Mouse (Mus musculus): ENCODE data around the gene Gm28729.
"Not testable (repeated sequence)": the region's sequence is repeated elsewhere in the genome, so short reads cannot be mapped to it uniquely, and the experiment has no call there.

The Gm28729 gene

DNA sequence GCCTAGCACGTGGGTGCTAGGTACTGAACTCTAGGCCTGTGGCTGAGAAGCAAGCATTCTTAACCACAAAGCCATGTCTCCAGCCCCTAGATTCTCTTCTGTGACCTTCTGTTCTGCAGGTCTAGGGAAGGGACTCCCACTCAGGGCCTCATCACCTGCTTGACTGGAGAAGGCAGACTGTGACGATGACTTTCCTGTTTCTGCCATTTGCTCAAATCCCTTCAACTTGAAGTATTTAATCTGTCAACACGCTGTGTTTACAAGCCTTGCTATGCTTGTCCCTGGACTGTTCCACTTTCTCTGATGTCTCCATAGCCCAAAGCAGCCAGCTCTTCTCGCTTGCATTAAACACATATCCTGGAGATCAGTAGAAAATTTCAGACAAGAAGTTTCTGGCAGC lies 7.5 kb upstream of the Gm28729 start:
- H3K36me3 ChIP-seq (ENCODE audit: insufficient read depth, low read length): no peaks in the 10 kb centered on the region
- H3K27me3 ChIP-seq (ENCODE audit: insufficient read depth, low read length): no peaks in the 10 kb centered on the region; the same call in 1 of the 2 replicates
- no peaks in the 10 kb centered on the region for H3K9me3 ChIP-seq (ENCODE audit: low read length)
- H3K4me1 ChIP-seq (replicated peaks; ENCODE audit: low read depth, low read length): peaks cover 58% of the 10 kb centered on the region
- no peak overlapping the region for H3K4me3 ChIP-seq (replicated peaks; ENCODE audit: low read length)
- TF ChIP-seq NANOG (IDR thresholded peaks at IDR 0.05; ENCODE audit: borderline replicate concordance, low read length): no peak
- TF ChIP-seq POU5F1 (IDR thresholded peaks at IDR 0.05; ENCODE audit: borderline replicate concordance, low read length): no peak
- TF ChIP-seq CTCF (conservative IDR thresholded peaks at IDR 0.05; ENCODE audit: low read length): no peak

DNA sequence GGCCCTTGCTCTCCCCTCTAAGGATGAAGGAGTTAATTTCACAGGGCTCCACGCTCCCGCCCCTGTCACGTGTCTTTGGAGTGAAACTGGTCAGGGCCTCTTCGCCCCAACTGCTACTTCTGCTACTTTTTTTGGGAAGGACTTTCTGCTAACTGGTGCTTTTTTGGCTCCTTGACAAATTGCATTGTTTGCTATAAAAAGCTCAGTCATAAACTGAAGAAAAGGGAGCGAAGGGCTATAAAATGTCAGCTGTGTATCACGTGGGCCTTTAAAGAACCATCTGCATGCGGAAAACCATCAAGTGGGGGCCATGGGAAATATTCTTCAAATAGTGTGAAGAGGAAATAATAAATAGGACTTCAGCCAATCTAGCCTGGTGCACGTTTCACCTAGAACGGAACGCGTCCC lies 5.6 kb upstream of the Gm28729 start:
- no peak for TF ChIP-seq NANOG (IDR thresholded peaks at IDR 0.05; ENCODE audit: borderline replicate concordance, low read length)
- TF ChIP-seq CTCF (conservative IDR thresholded peaks at IDR 0.05; ENCODE audit: low read length): no peak
- no peak for TF ChIP-seq POU5F1 (IDR thresholded peaks at IDR 0.05; ENCODE audit: borderline replicate concordance, low read length)
- H3K9me3 ChIP-seq (ENCODE audit: low read length): no peaks in the 10 kb centered on the region
- peaks cover 64% of the 10 kb centered on the region for H3K4me1 ChIP-seq (replicated peaks; ENCODE audit: low read depth, low read length)
- peaks cover 13% of the 10 kb centered on the region for H3K27me3 ChIP-seq (ENCODE audit: insufficient read depth, low read length)
- H3K36me3 ChIP-seq (ENCODE audit: insufficient read depth, low read length): no peaks in the 10 kb centered on the region
- peak overlapping the region; percentile 64; the same call in 1 of the 2 replicates for H3K4me3 ChIP-seq (replicated peaks; ENCODE audit: low read length)

DNA sequence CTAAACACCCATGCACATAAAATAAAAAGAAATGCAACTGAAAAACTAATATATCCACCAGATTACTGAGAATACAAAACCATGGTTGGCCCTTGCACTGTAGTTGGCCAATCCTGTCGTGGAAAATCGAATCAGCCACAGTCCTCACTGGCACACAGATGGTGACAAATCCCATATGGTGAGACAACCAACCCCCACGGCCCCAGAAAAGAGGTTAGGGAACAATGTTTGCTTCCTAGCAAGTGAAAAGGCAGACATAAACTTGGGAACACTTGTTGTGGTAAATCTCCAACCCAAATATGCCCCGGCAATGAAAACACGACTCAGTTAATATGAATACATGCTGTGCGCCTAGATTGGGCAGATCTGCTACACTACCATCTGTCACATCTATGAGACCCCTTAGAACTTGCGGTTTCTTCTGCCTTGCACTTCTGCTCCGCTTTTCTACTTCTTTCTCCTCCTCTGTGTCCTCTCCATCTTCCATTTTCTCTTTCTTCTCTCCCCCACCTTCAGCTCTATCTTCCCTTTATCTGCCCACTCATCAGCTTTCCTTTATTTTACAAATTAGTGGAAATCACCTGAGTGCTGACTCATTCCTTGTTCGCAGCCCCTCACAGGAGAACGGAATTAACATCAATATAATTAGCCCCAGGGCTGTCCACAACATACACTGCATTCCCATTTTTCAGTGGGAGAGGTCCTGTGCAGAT lies 5.1 kb upstream of the Gm28729 start:
- no peaks in the 10 kb centered on the region for H3K36me3 ChIP-seq (ENCODE audit: insufficient read depth, low read length)
- no peaks in the 10 kb centered on the region for H3K9me3 ChIP-seq (ENCODE audit: low read length)
- H3K4me3 ChIP-seq (replicated peaks; ENCODE audit: low read length): peak overlapping the region; percentile 64
- TF ChIP-seq NANOG (IDR thresholded peaks at IDR 0.05; ENCODE audit: borderline replicate concordance, low read length): peak; percentile 54; the same call in 1 of the 2 replicates
- TF ChIP-seq CTCF (conservative IDR thresholded peaks at IDR 0.05; ENCODE audit: low read length): no peak
- H3K27me3 ChIP-seq (ENCODE audit: insufficient read depth, low read length): peaks cover 17% of the 10 kb centered on the region
- peaks cover 64% of the 10 kb centered on the region for H3K4me1 ChIP-seq (replicated peaks; ENCODE audit: low read depth, low read length)

DNA sequence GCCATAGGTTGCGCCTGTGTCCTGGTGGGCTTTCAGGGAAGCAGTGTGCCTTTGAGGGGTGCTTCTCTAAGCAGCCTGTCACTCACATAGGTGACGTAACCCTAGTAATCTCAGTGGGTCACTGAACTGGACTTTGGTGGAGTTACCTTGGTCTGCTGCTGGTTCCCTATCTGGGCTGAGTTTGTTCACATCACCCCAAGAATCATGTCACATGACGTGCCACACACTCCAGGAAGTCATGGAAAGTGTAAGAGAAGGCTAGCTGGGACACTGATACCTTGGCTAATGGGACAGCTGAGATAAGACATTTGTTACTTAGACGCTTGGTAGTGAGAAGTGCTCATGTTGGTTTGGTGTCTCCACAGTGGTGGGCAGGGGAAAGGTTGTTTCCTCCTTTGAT lies 947 bp upstream of the Gm28729 start:
- TF ChIP-seq NANOG (IDR thresholded peaks at IDR 0.05; ENCODE audit: borderline replicate concordance, low read length): no peak
- TF ChIP-seq CTCF (conservative IDR thresholded peaks at IDR 0.05; ENCODE audit: low read length): no peak
- no peak for TF ChIP-seq POU5F1 (IDR thresholded peaks at IDR 0.05; ENCODE audit: borderline replicate concordance, low read length)
- H3K4me3 ChIP-seq (replicated peaks; ENCODE audit: low read length): no peak overlapping the region
- no peaks in the 10 kb centered on the region for H3K36me3 ChIP-seq (ENCODE audit: insufficient read depth, low read length)
- peaks cover 19% of the 10 kb centered on the region for H3K27me3 ChIP-seq (ENCODE audit: insufficient read depth, low read length)
- H3K4me1 ChIP-seq (replicated peaks; ENCODE audit: low read depth, low read length): peaks cover 87% of the 10 kb centered on the region
- H3K9me3 ChIP-seq (ENCODE audit: low read length): no peaks in the 10 kb centered on the region

DNA sequence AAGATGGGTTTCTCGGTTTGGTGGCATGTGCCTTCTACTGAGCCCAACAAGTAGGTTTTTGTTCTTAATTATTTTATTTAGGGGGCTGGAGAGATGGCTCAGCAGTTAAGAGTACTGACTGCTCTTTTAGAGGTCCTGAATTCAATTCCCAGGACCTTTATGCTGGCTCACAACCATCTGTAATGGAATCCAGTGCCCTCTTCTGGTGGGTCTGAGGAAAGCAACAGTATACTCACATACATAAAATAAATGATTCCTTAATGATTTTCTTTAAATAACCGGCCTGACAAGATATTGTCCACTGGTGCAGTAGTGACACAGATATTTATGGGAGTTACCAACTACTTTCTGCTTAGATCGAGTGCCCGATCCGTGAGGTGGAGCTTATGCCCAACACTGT lies 1.9 kb downstream of the Gm28729 start:
- H3K4me3 ChIP-seq (replicated peaks; ENCODE audit: low read length): no peak overlapping the region
- peaks cover 19% of the 10 kb centered on the region for H3K27me3 ChIP-seq (ENCODE audit: insufficient read depth, low read length)

DNA sequence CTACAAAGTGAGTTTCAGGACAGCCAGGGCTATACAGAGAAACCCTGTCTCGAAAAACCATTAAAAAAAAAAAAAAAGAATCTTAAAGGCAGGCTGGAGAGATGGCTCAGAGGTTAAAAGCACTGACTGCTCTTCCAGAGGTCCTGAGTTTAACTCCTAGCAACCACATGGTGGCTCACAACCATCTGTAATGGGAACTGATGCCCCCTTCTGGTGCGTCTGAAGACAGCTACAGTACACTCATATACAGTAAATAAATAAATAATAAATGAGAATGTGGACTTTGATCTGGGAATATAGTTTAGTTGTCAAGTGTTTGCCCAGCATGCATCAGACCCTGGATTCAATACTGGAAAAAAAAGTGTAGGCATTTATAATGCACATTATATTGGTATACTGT lies 3.5 kb downstream of the Gm28729 start:
- not testable (repeated sequence) for H3K9me3 ChIP-seq (ENCODE audit: low read length); H3K36me3 ChIP-seq (ENCODE audit: insufficient read depth, low read length); H3K4me3 ChIP-seq (replicated peaks; ENCODE audit: low read length)
- peak; percentile 27 for TF ChIP-seq CTCF (conservative IDR thresholded peaks at IDR 0.05; ENCODE audit: low read length)
- Histone ChIP-seq H3K27me3 (ENCODE audit: insufficient read depth, low read length) (peaks cover 14% of the 10 kb centered on the region), H3K4me1 (replicated peaks; ENCODE audit: low read depth, low read length) (peaks cover 63% of the 10 kb centered on the region)

More for the DNA sequence above, 1.9 kb downstream of the Gm28729 start:
- TF ChIP-seq POU5F1 (IDR thresholded peaks at IDR 0.05; ENCODE audit: borderline replicate concordance, low read length) (no peak), CTCF (conservative IDR thresholded peaks at IDR 0.05; ENCODE audit: low read length) (peak; percentile 48), NANOG (IDR thresholded peaks at IDR 0.05; ENCODE audit: borderline replicate concordance, low read length) (no peak)
- H3K9me3 ChIP-seq (ENCODE audit: low read length): no peaks in the 10 kb centered on the region
- H3K4me1 ChIP-seq (replicated peaks; ENCODE audit: low read depth, low read length): peaks cover 65% of the 10 kb centered on the region
- no peaks in the 10 kb centered on the region for H3K36me3 ChIP-seq (ENCODE audit: insufficient read depth, low read length)

DNA sequence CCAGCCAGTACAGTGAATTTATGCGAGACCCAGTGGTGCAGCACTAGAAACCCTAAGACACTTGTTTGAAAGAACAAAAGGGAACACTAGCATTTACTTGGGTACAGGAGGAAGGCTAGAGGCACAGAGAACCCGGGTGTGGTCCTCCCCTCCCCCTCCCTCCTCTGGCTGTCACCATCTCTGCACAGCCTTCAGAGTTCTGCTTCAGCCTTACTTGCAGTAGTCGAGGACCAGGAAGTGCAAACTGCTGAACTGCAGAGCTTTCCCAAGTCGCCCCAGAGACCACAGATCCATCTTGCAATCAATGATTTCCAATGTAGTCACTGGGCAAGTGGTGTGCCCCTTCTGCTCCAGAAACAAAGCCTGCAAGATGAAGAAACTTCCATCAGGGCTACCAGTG lies 7.6 kb downstream of the Gm28729 start:
- TF ChIP-seq CTCF (conservative IDR thresholded peaks at IDR 0.05; ENCODE audit: low read length) (no peak), POU5F1 (IDR thresholded peaks at IDR 0.05; ENCODE audit: borderline replicate concordance, low read length) (no peak), NANOG (IDR thresholded peaks at IDR 0.05; ENCODE audit: borderline replicate concordance, low read length) (no peak)

DNA sequence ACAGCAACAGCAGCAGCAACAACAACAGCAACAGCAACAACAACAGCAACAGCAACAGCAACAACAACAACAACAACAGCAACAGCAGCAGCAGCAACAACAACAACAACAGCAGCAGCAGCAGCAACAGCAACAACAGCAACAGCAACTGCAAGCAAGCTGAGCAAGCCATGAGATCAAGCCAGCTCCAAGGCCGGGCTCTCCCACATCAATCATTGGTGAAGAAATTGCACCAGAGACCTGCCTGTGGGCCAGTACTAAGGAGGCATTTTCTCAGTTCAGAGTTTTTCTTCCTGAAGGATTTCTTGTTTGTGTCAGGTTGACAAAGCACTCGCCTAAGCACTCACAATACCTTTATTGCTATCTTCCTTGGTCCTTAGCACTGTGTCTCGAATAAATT lies 8.3 kb downstream of the Gm28729 start:
- Histone ChIP-seq H3K4me3 (replicated peaks; ENCODE audit: low read length) (no peak overlapping the region), H3K27me3 (ENCODE audit: insufficient read depth, low read length) (no peaks in the 10 kb centered on the region), H3K36me3 (ENCODE audit: insufficient read depth, low read length) (no peaks in the 10 kb centered on the region), H3K4me1 (replicated peaks; ENCODE audit: low read depth, low read length) (peaks cover 42% of the 10 kb centered on the region), H3K9me3 (ENCODE audit: low read length) (no peaks in the 10 kb centered on the region)
- TF ChIP-seq POU5F1 (IDR thresholded peaks at IDR 0.05; ENCODE audit: borderline replicate concordance, low read length) (no peak), NANOG (IDR thresholded peaks at IDR 0.05; ENCODE audit: borderline replicate concordance, low read length) (no peak), CTCF (conservative IDR thresholded peaks at IDR 0.05; ENCODE audit: low read length) (no peak)

More for the DNA sequence above, 7.6 kb downstream of the Gm28729 start:
- Histone ChIP-seq H3K4me3 (replicated peaks; ENCODE audit: low read length) (no peak overlapping the region), H3K9me3 (ENCODE audit: low read length) (no peaks in the 10 kb centered on the region), H3K27me3 (ENCODE audit: insufficient read depth, low read length) (no peaks in the 10 kb centered on the region), H3K4me1 (replicated peaks; ENCODE audit: low read depth, low read length) (peaks cover 49% of the 10 kb centered on the region), H3K36me3 (ENCODE audit: insufficient read depth, low read length) (no peaks in the 10 kb centered on the region)

DNA sequence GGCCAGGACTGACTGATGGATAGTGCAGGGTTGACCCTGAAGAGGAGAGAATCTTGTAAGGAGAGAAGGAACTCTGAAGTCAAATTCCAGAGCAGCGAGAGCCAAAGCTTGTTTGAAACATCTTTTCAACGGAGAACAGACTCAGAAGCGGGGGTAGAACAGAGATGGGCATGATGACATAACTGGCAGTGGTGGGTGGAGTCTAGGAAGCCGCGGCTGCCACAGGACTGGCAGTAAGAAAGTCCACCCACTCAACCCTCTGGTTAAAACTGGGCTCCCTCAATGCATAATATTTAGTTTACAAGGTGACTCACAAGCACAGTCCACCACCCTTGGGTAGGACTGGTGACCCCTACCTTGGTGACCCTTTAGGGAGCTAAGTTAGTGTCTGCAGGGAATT lies 9.3 kb downstream of the Gm28729 start:
- no peaks in the 10 kb centered on the region for H3K36me3 ChIP-seq (ENCODE audit: insufficient read depth, low read length)
- no peak for TF ChIP-seq CTCF (conservative IDR thresholded peaks at IDR 0.05; ENCODE audit: low read length)
- TF ChIP-seq NANOG (IDR thresholded peaks at IDR 0.05; ENCODE audit: borderline replicate concordance, low read length): no peak
- no peak for TF ChIP-seq POU5F1 (IDR thresholded peaks at IDR 0.05; ENCODE audit: borderline replicate concordance, low read length)
- H3K4me3 ChIP-seq (replicated peaks; ENCODE audit: low read length): no peak overlapping the region
- peaks cover 35% of the 10 kb centered on the region for H3K4me1 ChIP-seq (replicated peaks; ENCODE audit: low read depth, low read length)
- no peaks in the 10 kb centered on the region for H3K27me3 ChIP-seq (ENCODE audit: insufficient read depth, low read length)
- no peaks in the 10 kb centered on the region for H3K9me3 ChIP-seq (ENCODE audit: low read length)
